Mouse (Mus musculus) monocyte, adult 59 days (primary cell): ENCODE measurements around the gene Abcd4. TPM values are rescaled to one million over a fixed set of nuclear protein-coding genes. Genes with fewer than 3 reads are reported as not detected.

Experiments used
- total RNA-seq, 2 experiments: library from RNA; stranded (reverse); gene quantifications; one replicate each; pipeline ENCODE4 v1.2.4; 2023

Abcd4 gene
- total RNA-seq, result 10 to 100 TPM; 12.7 to 12.8 TPM

GRCm38 (mm10) chr12:84616977-84617630 lies at the start of gene Abcd4:
TSS of gene Abcd4 (minus strand) at chr12:84617413.

GRCm38 (mm10) chr12:84640654-84641053 lies 23.4 kb upstream of the Abcd4 start, which contains the start of gene Vrtn:
TSS of gene Vrtn (plus strand) at chr12:84641019.

DNA sequence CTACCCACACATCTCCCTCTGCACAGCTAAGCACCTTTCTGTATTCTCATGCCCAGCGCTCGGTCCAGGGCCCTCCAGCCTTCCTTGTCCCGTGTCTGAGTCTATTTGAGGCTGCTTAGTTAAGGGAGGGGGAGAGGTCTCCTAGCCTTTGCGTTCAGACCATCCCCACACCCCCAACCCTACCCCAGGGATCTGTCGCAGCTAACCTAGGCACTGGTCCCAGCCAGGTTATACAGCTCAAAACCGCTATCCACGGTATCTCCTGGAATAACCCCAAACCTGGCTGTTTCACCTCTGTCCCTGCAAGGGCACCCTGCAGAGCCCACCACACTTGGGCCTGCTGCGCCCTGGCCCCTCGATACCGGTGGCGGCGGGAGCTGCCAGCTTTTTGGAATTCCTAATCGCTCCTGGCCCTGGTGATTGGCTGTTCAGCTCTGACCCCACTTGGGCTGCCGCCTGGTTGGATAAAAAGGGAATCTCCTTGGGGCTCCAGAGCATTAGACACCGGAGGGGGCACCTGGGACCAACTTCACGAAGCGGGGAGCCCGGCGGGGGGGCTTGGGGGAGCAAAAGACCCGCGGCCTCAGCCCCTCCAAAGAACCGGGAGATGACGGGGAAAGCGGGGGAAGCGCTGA lies 47.8 kb downstream of the Abcd4 start, which contains the start of gene Vsx2:
TSS of gene Vsx2 (plus strand) at position 427 of the 635 bp plus-strand sequence.

Other genes starting within 250 kb of the Abcd4 start
- gene Entpd5, start 208.4 kb downstream of the Abcd4 start, total RNA-seq, result 1 to 10 TPM; 5.5 to 5.7 TPM
- under 1 TPM in 1 of 2 experiments, not detected in 1; 0.26 TPM for gene Bbof1, start 208.3 kb downstream of the Abcd4 start, total RNA-seq
- gene Rnf113a2, start 200.2 kb downstream of the Abcd4 start, total RNA-seq, result 10 to 100 TPM; 27.7 to 29.6 TPM
- 1 to 10 TPM; 6.7 TPM for gene Aldh6a1, start 166.4 kb downstream of the Abcd4 start, total RNA-seq
- 10 to 100 TPM in 1 of 2 experiments, 1 to 10 TPM in 1; 8.3 to 10.5 TPM for gene Lin52, start 166.0 kb downstream of the Abcd4 start, total RNA-seq
- gene Vsx2, start 47.7 kb downstream of the Abcd4 start, total RNA-seq, result not detected
- gene Vrtn, start 23.6 kb upstream of the Abcd4 start, total RNA-seq, result not detected
- not detected for gene Syndig1l, start 81.4 kb upstream of the Abcd4 start, total RNA-seq
- 100 to 1,000 TPM; 278 to 305 TPM for gene Npc2, start 155.7 kb upstream of the Abcd4 start, total RNA-seq
- 10 to 100 TPM; 32.0 to 37.8 TPM for gene Isca2, start 155.8 kb upstream of the Abcd4 start, total RNA-seq